Mouse (Mus musculus) brain, embryonic 14.5 days (tissue): ENCODE results near the gene Hsf4. TPM values are rescaled to one million over a fixed set of nuclear protein-coding genes. Genes with fewer than 3 reads are reported as not detected.
"Not testable (repeated sequence)": the region's sequence is repeated elsewhere in the genome, so short reads cannot be mapped to it uniquely, and the experiment has no call there.

Experiments used
- DNase-seq: peaks from one replicate; pipeline ENCODE4 v3.0.0-alpha.2; 2011; ENCODE audit warnings: low read depth
- CTCF ChIP-seq: fragments of 200-500 bp; IDR thresholded peaks from 2 replicates; pipeline ENCODE4 v1.5.1; 2012; ENCODE audit warnings: inconsistent platforms, mild to moderate bottlenecking, moderate library complexity, borderline replicate concordance; ENCODE audit not compliant: insufficient read depth, insufficient read length; ENCODE audit errors: extremely low read depth
- POLR2A ChIP-seq: fragments of 200-500 bp; IDR thresholded peaks from 2 replicates; pipeline ENCODE4 v1.6.1; 2012; ENCODE audit warnings: mild to moderate bottlenecking, inconsistent platforms, borderline replicate concordance; ENCODE audit not compliant: poor library complexity, insufficient read depth, insufficient read length, severe bottlenecking; ENCODE audit errors: extremely low read depth
- polyA plus RNA-seq: library from polyadenylated mRNA; depleted of rRNA; stranded (reverse); fragments of >200 nt; gene quantifications from 2 replicates; pipeline ENCODE4 v1.2.3, GENCODE M21; 2012; rRNA removed

The Hsf4 gene
- 0.42 and 0.60 TPM in 2 replicates for polyA plus RNA-seq

GRCm38 (mm10) chr8:105269461-105269947, at the start of gene Hsf4:
TSS of gene Hsf4 (plus strand) at chr8:105269801.
- DNase-seq: no peak
- no peak for TF ChIP-seq CTCF
- no peak for TF ChIP-seq POLR2A

GRCm38 (mm10) chr8:105223850-105224249, 45.8 kb upstream of the Hsf4 start:
- no peak for DNase-seq
- no peak for TF ChIP-seq CTCF
- no peak for TF ChIP-seq POLR2A

GRCm38 (mm10) chr8:105224413-105225271, 45.0 kb upstream of the Hsf4 start, which contains the start of gene D230025D16Rik:
TSS of gene D230025D16Rik (plus strand) at chr8:105225145.
- DNase-seq: peak; percentile 98
- no peak for TF ChIP-seq CTCF
- peak; percentile 83; the same call in 1 of the 2 replicates for TF ChIP-seq POLR2A

GRCm38 (mm10) chr8:105225272-105225593, 44.4 kb upstream of the Hsf4 start:
- TF ChIP-seq POLR2A (0 out of 2 replicates have a peak, but pooled peaks have one; percentile 16), CTCF (no peak)
- no peak for DNase-seq

- TF ChIP-seq CTCF (no peak), POLR2A (no peak)
- DNase-seq: no peak
These were observed 43.7 kb upstream of the Hsf4 start for GRCm38 (mm10) chr8:105225917-105226316.

- TF ChIP-seq POLR2A (no peak), CTCF (no peak)
- DNase-seq: no peak
These were observed 37.9 kb upstream of the Hsf4 start for GRCm38 (mm10) chr8:105231503-105232320.

GRCm38 (mm10) chr8:105232321-105232693, 37.3 kb upstream of the Hsf4 start:
- DNase-seq: not testable (repeated sequence)

- TF ChIP-seq CTCF (no peak), POLR2A (no peak)
- no peak for DNase-seq
These were observed 36.3 kb upstream of the Hsf4 start for GRCm38 (mm10) chr8:105233126-105233935.

- no peak for DNase-seq
- TF ChIP-seq POLR2A (no peak), CTCF (no peak)
These were observed 34.4 kb upstream of the Hsf4 start for GRCm38 (mm10) chr8:105235206-105235605.

GRCm38 (mm10) chr8:105237442-105238142, 32.0 kb upstream of the Hsf4 start:
- DNase-seq: no peak
- TF ChIP-seq POLR2A: no peak
- TF ChIP-seq CTCF: no peak
